Mouse (Mus musculus): Measurements from ENCODE around the gene Eri3. TPM values are rescaled to one million over a fixed set of nuclear protein-coding genes. Genes with fewer than 3 reads are reported as not detected.

Gene Eri3
- polyA plus RNA-seq (2012; fragmentation: generic; extraction: Trizol), result 67.4 TPM
- long read RNA-seq, experiment 1, transcript Eri3-201 (9 exons, 1,719 nt), result major isoform, 39 of 139 reads
- long read RNA-seq, experiment 1, partial matches to known transcripts, result 53 of 139 reads
- long read RNA-seq, experiment 1, other reads (novel, unspliced or antisense), result 47 of 139 reads
- long read RNA-seq, experiment 2, transcript Eri3-201 (9 exons, 1,719 nt), result major isoform, 105 of 229 reads
- long read RNA-seq, experiment 2, partial matches to known transcripts, result 30 of 229 reads
- long read RNA-seq, experiment 2, other reads (novel, unspliced or antisense), result 92 of 229 reads

GRCm38 (mm10) chr4:117550140-117550851 lies at the start of gene Eri3:
Eri3 (plus strand) TSS chr4:117550365.
- peaks cover 5% of the 10 kb centered on the region for H3K36me3 ChIP-seq (ENCODE audit: control insufficient read depth, insufficient read depth)
- H3K27me3 ChIP-seq (ENCODE audit: control insufficient read depth, insufficient read depth, insufficient read length), result no peaks in the 10 kb centered on the region
- H3K79me2 ChIP-seq (ENCODE audit: control insufficient read depth, insufficient read depth), result peaks cover 51% of the 10 kb centered on the region
- H3K79me3 ChIP-seq (ENCODE audit: low read depth), result peaks cover 34% of the 10 kb centered on the region
- TF ChIP-seq MAX (IDR thresholded peaks at IDR 0.05) (peak; percentile 79), MYOG (IDR thresholded peaks at IDR 0.05; ENCODE audit: control insufficient read depth, extremely low read depth, insufficient read length) (no peak)
- H3K4me3 ChIP-seq (ENCODE audit: insufficient read depth, poor library complexity, severe bottlenecking), result peak within 1 kb of the TSS; percentile 79
- H3ac ChIP-seq (ENCODE audit: control insufficient read depth, insufficient read length, low read depth), result peak within 1 kb of the TSS; percentile 70

- H3K4me3 ChIP-seq (ENCODE audit: insufficient read depth, poor library complexity, severe bottlenecking), result no peak overlapping the region
- peaks cover 19% of the 10 kb centered on the region for H3K27me3 ChIP-seq (ENCODE audit: control insufficient read depth, insufficient read depth, insufficient read length)
- TF ChIP-seq CEBPB (IDR thresholded peaks at IDR 0.05; ENCODE audit: low read depth) (no peak), MYOG (IDR thresholded peaks at IDR 0.05; ENCODE audit: control insufficient read depth, extremely low read depth, insufficient read length) (no peak), MAX (IDR thresholded peaks at IDR 0.05) (no peak), CTCF (IDR thresholded peaks at IDR 0.05; ENCODE audit: control insufficient read depth, insufficient read depth, insufficient read length) (no peak), USF1 (IDR thresholded peaks at IDR 0.05; ENCODE audit: low read depth) (no peak), MYOD1 (IDR thresholded peaks at IDR 0.05; ENCODE audit: control insufficient read depth, insufficient read length, low read depth) (no peak), FOSL1 (IDR thresholded peaks at IDR 0.05; ENCODE audit: insufficient read depth, low read length, poor library complexity, severe bottlenecking) (no peak)
- no peak overlapping the region for H3ac ChIP-seq (ENCODE audit: control insufficient read depth, insufficient read length, low read depth)
- no peaks in the 10 kb centered on the region for H3K79me3 ChIP-seq (ENCODE audit: low read depth)
- no peaks in the 10 kb centered on the region for H3K79me2 ChIP-seq (ENCODE audit: control insufficient read depth, insufficient read depth)
- H3K36me3 ChIP-seq (ENCODE audit: control insufficient read depth, insufficient read depth), result no peaks in the 10 kb centered on the region
Observed at GRCm38 (mm10) chr4:117518246-117518645, 31.9 kb upstream of the Eri3 start.

GRCm38 (mm10) chr4:117521350-117521749 lies 28.8 kb upstream of the Eri3 start:
- TF ChIP-seq MYOD1 (IDR thresholded peaks at IDR 0.05; ENCODE audit: control insufficient read depth, insufficient read length, low read depth) (no peak), FOSL1 (IDR thresholded peaks at IDR 0.05; ENCODE audit: insufficient read depth, low read length, poor library complexity, severe bottlenecking) (no peak), MAX (IDR thresholded peaks at IDR 0.05) (no peak), CTCF (IDR thresholded peaks at IDR 0.05; ENCODE audit: control insufficient read depth, insufficient read depth, insufficient read length) (no peak), USF1 (IDR thresholded peaks at IDR 0.05; ENCODE audit: low read depth) (no peak), CEBPB (IDR thresholded peaks at IDR 0.05; ENCODE audit: low read depth) (no peak), MYOG (IDR thresholded peaks at IDR 0.05; ENCODE audit: control insufficient read depth, extremely low read depth, insufficient read length) (no peak)
- Histone ChIP-seq H3K36me3 (ENCODE audit: control insufficient read depth, insufficient read depth) (no peaks in the 10 kb centered on the region), H3ac (ENCODE audit: control insufficient read depth, insufficient read length, low read depth) (no peak overlapping the region), H3K79me2 (ENCODE audit: control insufficient read depth, insufficient read depth) (no peaks in the 10 kb centered on the region), H3K4me3 (ENCODE audit: insufficient read depth, poor library complexity, severe bottlenecking) (no peak overlapping the region), H3K79me3 (ENCODE audit: low read depth) (no peaks in the 10 kb centered on the region), H3K27me3 (ENCODE audit: control insufficient read depth, insufficient read depth, insufficient read length) (peaks cover 33% of the 10 kb centered on the region)

- no peaks in the 10 kb centered on the region for H3K36me3 ChIP-seq (ENCODE audit: control insufficient read depth, insufficient read depth)
- no peaks in the 10 kb centered on the region for H3K79me3 ChIP-seq (ENCODE audit: low read depth)
- no peak overlapping the region for H3ac ChIP-seq (ENCODE audit: control insufficient read depth, insufficient read length, low read depth)
- H3K79me2 ChIP-seq (ENCODE audit: control insufficient read depth, insufficient read depth), result no peaks in the 10 kb centered on the region
- peaks cover 61% of the 10 kb centered on the region for H3K27me3 ChIP-seq (ENCODE audit: control insufficient read depth, insufficient read depth, insufficient read length)
- H3K4me3 ChIP-seq (ENCODE audit: insufficient read depth, poor library complexity, severe bottlenecking), result no peak overlapping the region
- TF ChIP-seq MAX (IDR thresholded peaks at IDR 0.05) (no peak), CTCF (IDR thresholded peaks at IDR 0.05; ENCODE audit: control insufficient read depth, insufficient read depth, insufficient read length) (no peak), MYOG (IDR thresholded peaks at IDR 0.05; ENCODE audit: control insufficient read depth, extremely low read depth, insufficient read length) (no peak), CEBPB (IDR thresholded peaks at IDR 0.05; ENCODE audit: low read depth) (no peak), FOSL1 (IDR thresholded peaks at IDR 0.05; ENCODE audit: insufficient read depth, low read length, poor library complexity, severe bottlenecking) (no peak), USF1 (IDR thresholded peaks at IDR 0.05; ENCODE audit: low read depth) (no peak), MYOD1 (IDR thresholded peaks at IDR 0.05; ENCODE audit: control insufficient read depth, insufficient read length, low read depth) (no peak)
Observed at GRCm38 (mm10) chr4:117525990-117526389, 24.2 kb upstream of the Eri3 start.

- H3K27me3 ChIP-seq (ENCODE audit: control insufficient read depth, insufficient read depth, insufficient read length), result peaks cover 60% of the 10 kb centered on the region
- no peak overlapping the region for H3ac ChIP-seq (ENCODE audit: control insufficient read depth, insufficient read length, low read depth)
- no peak overlapping the region for H3K4me3 ChIP-seq (ENCODE audit: insufficient read depth, poor library complexity, severe bottlenecking)
- no peaks in the 10 kb centered on the region for H3K79me2 ChIP-seq (ENCODE audit: control insufficient read depth, insufficient read depth)
- no peaks in the 10 kb centered on the region for H3K79me3 ChIP-seq (ENCODE audit: low read depth)
- no peaks in the 10 kb centered on the region for H3K36me3 ChIP-seq (ENCODE audit: control insufficient read depth, insufficient read depth)
- TF ChIP-seq MYOD1 (IDR thresholded peaks at IDR 0.05; ENCODE audit: control insufficient read depth, insufficient read length, low read depth), result no peak
- TF ChIP-seq FOSL1 (IDR thresholded peaks at IDR 0.05; ENCODE audit: insufficient read depth, low read length, poor library complexity, severe bottlenecking), result no peak
- TF ChIP-seq CEBPB (IDR thresholded peaks at IDR 0.05; ENCODE audit: low read depth), result no peak
- no peak for TF ChIP-seq MAX (IDR thresholded peaks at IDR 0.05)
- TF ChIP-seq MYOG (IDR thresholded peaks at IDR 0.05; ENCODE audit: control insufficient read depth, extremely low read depth, insufficient read length), result no peak
- TF ChIP-seq CTCF (IDR thresholded peaks at IDR 0.05; ENCODE audit: control insufficient read depth, insufficient read depth, insufficient read length), result no peak
- TF ChIP-seq USF1 (IDR thresholded peaks at IDR 0.05; ENCODE audit: low read depth), result no peak
Observed at GRCm38 (mm10) chr4:117527116-117527899, 22.9 kb upstream of the Eri3 start.

All from C2C12 (cell line).